Mouse (Mus musculus): ENCODE results near the gene Gm20662.

Gene Gm20662

DNA sequence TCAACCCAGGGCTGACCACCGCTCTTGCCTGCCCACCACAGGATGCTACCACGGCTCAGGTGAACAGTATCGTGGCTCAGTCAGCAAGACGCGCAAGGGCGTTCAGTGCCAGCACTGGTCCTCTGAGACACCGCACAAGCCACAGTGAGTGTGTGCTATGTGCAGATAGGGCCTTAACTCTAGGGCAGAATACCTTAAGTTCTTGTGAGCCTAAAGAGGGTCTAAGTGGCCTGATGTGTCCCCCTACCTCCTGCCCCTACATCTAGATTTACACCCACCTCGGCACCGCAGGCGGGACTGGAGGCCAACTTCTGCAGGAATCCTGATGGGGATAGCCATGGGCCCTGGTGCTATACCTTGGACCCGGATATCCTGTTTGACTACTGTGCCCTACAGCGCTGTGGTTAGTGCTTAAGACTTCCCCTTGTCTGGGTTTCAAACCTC is 86.9 kb downstream of the Gm20662 start, which contains the start of gene Rnf123:
Rnf123 (minus strand) TSS at position 359 of the 444 bp plus-strand sequence.
- in situ Hi-C loops (cut with MboI, MseI) = no loop called here

DNA sequence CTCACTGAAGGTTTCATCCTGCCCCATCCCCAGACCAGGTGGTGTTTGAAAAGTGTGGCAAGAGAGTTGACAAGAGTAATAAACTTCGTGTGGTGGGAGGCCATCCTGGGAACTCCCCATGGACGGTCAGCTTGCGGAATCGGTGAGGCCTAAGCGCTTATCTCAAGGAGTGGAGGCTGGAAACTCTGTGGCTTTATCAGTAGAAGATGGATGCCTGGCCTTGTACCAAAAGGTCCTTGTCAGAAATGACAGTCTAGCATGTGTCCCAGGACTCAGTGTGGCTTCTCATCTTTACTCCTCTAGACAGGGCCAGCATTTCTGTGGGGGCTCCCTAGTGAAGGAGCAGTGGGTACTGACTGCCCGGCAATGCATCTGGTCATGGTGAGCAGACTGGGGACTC is 87.4 kb downstream of the Gm20662 start:
- in situ Hi-C loops (cut with MboI, MseI) = no loop called here

- in situ Hi-C loops (cut with MboI, MseI) = no loop called here
Observed at GRCm38 (mm10) chr9:108085261-108085660, 89.1 kb downstream of the Gm20662 start.

DNA sequence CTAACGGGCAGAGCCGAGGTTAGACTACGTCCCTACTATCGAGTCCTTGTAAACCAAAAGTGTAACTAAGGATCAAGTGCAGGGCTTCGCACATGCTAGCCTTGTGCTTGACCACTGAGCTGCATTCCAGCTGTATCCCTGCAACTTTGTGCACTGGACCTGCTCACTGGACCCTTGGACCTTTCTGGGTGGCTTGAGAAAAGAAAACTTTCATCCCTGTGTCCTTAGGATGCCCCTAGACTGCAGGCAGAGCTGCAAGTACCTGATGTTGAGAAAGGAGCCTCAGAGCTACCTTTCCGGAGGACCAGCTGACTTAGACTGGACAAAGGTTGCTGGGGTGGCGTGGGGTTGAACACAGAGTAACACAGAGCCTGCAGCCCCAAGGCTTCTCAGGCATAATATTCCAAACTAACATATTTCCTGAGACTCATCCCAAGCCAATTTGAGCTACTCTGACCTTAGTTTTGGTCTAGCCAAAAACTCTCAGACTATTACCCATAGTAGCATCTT is 94.5 kb downstream of the Gm20662 start:
- in situ Hi-C loops (cut with MboI, MseI) = no loop called here

GRCm38 (mm10) chr9:108093586-108093985 is 97.4 kb downstream of the Gm20662 start:
- in situ Hi-C loops (cut with MboI, MseI) = no loop called here

DNA sequence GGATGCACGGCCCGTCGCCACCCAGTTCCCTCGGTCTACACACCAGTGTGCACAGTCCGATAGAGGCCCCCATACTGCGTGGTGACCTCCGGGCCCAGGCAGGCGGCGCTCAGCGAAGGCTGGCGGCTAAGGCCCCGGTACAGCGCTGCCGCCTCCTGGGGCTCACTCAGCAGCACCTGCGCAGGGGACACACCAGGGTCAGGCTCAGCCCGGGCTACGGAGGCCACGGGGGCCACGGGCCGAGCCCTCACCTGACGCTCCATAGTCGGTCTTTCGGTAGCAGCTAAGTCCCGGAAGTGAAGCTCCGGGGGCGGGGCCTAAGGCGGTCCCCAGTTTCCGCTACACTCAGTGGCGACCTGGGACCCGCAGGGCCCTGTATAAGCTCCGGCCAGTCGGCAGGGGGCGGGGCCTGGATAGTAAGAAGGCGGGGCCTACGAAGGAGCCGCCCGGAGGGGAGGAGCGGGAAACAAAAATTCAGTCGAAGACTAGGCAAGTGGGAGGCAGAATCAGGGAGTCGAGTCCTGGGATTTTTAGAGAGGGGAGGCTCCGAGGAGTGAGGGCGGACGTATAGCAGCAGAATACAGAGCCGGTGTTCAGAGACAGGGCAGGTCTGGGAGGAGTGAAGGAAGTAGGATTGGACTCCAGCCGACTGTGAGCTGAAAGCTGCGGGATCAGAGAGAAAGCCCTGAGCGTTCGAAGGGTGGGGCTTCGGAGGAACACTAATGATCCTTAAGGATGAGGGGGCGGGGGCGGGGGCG is 98.2 kb downstream of the Gm20662 start, which contains the start of gene Apeh:
Apeh (minus strand) TSS at position 423 of the 758 bp plus-strand sequence.
- in situ Hi-C loops (cut with MboI, MseI) = no loop called here
